Mouse (Mus musculus): ENCODE data around the gene Adck1. TPM values are rescaled to one million over a fixed set of nuclear protein-coding genes. Genes with fewer than 3 reads are reported as not detected.

Gene Adck1
- total RNA-seq, 1 experiment from 2014 or later, result 22.7 TPM

DNA sequence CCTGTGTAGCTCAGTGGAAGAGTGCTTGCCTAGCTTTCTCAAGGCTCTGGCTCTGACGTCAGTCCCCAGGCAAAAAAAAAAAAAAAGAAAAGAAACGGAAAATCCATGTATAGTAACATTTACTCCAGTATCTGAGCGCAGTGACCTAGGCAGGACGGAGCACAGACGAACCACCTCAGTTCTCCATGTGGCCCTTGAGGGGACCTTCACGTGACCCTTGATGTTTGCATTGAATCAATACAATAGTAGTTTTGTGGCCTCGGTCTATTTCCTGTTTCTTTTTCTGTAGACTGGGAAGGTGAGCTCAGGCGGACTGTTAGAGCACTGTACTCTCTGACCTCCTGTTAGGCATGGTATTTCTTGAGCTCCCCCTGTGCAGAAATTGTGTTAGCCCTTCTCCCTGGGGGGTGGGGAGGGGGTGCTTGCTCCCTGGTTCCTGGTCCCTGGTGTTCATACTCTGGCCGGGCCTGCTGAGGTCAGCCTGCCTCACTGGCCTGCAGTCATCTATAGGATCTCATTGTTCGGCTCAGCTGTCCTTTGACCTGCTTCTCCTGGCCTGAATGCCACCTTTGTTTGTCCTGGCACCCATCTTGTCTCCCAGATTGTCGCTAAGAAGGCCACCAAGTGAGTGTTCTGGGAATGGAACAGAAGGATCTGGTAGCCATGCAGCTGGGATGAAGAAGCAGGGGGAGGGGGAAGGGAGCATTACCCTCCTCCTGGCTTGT, 48.1 kb downstream of the Adck1 start:
- peak; percentile 54 to 70 for ATAC-seq (replicated peaks in 1 of 2; ENCODE audit: insufficient read depth in 1 of 2, low FRiP score in 2 of 2, low TSS enrichment in 1 of 2, low read depth in 1 of 2, poor library complexity in 2 of 2, severe bottlenecking in 2 of 2)

DNA sequence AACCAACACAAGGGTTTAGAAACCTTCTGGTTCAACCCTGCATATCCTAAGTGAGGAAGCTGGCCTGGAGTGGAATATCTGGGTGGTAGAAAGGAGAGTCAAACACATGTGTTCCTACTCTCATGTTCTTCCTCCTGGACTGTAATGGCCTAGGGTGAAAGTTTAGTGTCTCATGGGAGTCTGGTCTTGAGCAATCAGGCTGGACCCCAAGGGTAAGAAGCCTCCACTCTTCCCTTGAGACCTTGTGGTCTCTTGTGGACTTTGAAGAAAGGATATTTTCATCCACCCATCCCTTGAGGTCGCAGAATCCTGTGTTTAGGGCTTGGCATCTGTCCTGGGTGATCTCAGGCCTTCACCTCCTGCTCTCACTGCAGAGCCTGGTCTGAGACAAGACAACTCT, 52.9 kb downstream of the Adck1 start:
- ATAC-seq (replicated peaks in 1 of 2; ENCODE audit: insufficient read depth in 1 of 2, low FRiP score in 2 of 2, low TSS enrichment in 1 of 2, low read depth in 1 of 2, poor library complexity in 2 of 2, severe bottlenecking in 2 of 2), result no peak

DNA sequence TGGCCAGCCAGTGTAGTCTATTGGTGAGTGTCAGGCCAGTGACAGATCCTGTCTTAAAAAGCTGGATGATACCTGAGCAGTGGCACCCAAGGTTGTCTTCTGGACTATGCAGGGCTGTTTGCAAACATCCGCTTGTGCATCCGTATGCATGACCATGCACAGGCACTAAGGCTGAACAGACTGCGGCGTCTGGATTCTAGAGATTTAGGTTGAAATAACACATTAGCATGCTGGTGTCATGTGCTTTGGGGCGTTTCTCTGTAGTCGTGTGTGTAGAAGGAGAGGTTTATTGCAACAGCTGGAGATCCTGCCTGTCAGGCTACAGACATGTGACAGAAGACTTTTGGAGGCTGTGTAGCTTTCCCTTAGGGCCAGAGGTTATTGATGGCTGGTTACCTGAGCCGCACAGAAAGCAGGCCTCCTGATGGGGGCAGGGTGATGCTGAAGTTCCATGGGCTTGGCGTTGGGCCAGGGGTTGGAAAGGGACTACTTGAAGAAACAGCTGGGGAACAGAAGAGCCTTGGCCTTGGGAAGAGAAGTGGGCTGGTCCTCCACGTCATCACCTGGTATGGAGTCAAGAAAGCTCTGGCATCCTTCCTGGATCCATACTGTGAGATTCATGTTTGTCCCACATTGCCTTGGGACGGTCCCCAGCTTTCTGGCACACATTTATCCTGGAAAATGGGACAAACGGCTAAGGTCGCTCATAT, 59.7 kb downstream of the Adck1 start:
- ATAC-seq (replicated peaks in 1 of 2; ENCODE audit: insufficient read depth in 1 of 2, low FRiP score in 2 of 2, low TSS enrichment in 1 of 2, low read depth in 1 of 2, poor library complexity in 2 of 2, severe bottlenecking in 2 of 2), result no peak

GRCm38 (mm10) chr12:88426926-88427325, 66.6 kb downstream of the Adck1 start:
- ATAC-seq (replicated peaks in 1 of 2; ENCODE audit: insufficient read depth in 1 of 2, low FRiP score in 2 of 2, low TSS enrichment in 1 of 2, low read depth in 1 of 2, poor library complexity in 2 of 2, severe bottlenecking in 2 of 2), result no peak

- peak; percentile 96 to 97 for ATAC-seq (replicated peaks in 1 of 2; ENCODE audit: insufficient read depth in 1 of 2, low FRiP score in 2 of 2, low TSS enrichment in 1 of 2, low read depth in 1 of 2, poor library complexity in 2 of 2, severe bottlenecking in 2 of 2)
Observed at GRCm38 (mm10) chr12:88428735-88429134, 68.4 kb downstream of the Adck1 start.

GRCm38 (mm10) chr12:88432277-88432676, 71.9 kb downstream of the Adck1 start:
- ATAC-seq (replicated peaks in 1 of 2; ENCODE audit: insufficient read depth in 1 of 2, low FRiP score in 2 of 2, low TSS enrichment in 1 of 2, low read depth in 1 of 2, poor library complexity in 2 of 2, severe bottlenecking in 2 of 2), result no peak

DNA sequence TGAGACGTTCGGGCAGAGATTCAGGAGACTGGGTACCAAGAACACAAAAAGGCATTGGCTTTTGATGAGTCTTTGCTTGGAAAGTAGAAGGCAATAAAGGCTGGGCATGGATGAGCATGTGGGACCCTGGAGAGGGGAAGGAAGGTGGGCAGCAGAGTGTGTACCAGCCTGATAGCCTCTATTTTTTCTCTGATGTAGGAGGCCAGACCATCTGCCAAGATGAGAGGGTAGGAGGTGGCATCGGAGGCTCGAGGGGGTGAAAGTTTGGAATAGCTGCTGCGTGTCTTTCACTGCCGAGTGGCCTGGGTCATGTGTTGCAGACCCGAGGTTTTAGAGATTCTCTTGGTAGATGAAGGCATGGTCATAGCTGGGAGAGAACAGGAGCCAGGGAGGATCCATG, 72.8 kb downstream of the Adck1 start:
- no peak for ATAC-seq (replicated peaks in 1 of 2; ENCODE audit: insufficient read depth in 1 of 2, low FRiP score in 2 of 2, low TSS enrichment in 1 of 2, low read depth in 1 of 2, poor library complexity in 2 of 2, severe bottlenecking in 2 of 2)

- peak; percentile 67 to 85 for ATAC-seq (replicated peaks in 1 of 2; ENCODE audit: insufficient read depth in 1 of 2, low FRiP score in 2 of 2, low TSS enrichment in 1 of 2, low read depth in 1 of 2, poor library complexity in 2 of 2, severe bottlenecking in 2 of 2)
Observed at GRCm38 (mm10) chr12:88436962-88437750, 76.8 kb downstream of the Adck1 start.

- no peak for ATAC-seq (replicated peaks in 1 of 2; ENCODE audit: insufficient read depth in 1 of 2, low FRiP score in 2 of 2, low TSS enrichment in 1 of 2, low read depth in 1 of 2, poor library complexity in 2 of 2, severe bottlenecking in 2 of 2)
Observed at GRCm38 (mm10) chr12:88441922-88442809, 81.8 kb downstream of the Adck1 start.

DNA sequence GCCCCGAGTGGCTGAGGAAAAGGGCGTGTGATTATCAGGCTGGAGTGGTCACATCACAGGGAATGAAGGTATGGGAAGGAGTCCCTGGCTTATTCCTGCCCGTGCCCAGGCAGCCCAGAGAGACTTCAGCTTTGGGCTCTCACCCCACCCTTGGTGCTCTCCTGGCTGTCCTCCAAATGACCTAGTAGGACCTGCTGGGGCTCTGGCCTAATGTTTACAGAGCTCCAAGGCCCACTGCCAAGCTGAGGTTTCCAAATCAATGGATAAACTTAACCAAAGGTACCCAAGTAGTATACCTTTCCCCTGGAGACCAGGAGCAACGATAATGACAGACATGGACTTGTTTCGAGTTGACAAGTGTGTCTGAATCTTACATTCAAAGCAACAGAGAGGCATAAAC, 83.7 kb downstream of the Adck1 start:
- ATAC-seq (replicated peaks in 1 of 2; ENCODE audit: insufficient read depth in 1 of 2, low FRiP score in 2 of 2, low TSS enrichment in 1 of 2, low read depth in 1 of 2, poor library complexity in 2 of 2, severe bottlenecking in 2 of 2), result no peak

GRCm38 (mm10) chr12:88445471-88445870, 85.1 kb downstream of the Adck1 start:
- ATAC-seq (replicated peaks in 1 of 2; ENCODE audit: insufficient read depth in 1 of 2, low FRiP score in 2 of 2, low TSS enrichment in 1 of 2, low read depth in 1 of 2, poor library complexity in 2 of 2, severe bottlenecking in 2 of 2), result no peak

- no peak for ATAC-seq (replicated peaks in 1 of 2; ENCODE audit: insufficient read depth in 1 of 2, low FRiP score in 2 of 2, low TSS enrichment in 1 of 2, low read depth in 1 of 2, poor library complexity in 2 of 2, severe bottlenecking in 2 of 2)
Observed at GRCm38 (mm10) chr12:88450658-88451563, 90.6 kb downstream of the Adck1 start.

DNA sequence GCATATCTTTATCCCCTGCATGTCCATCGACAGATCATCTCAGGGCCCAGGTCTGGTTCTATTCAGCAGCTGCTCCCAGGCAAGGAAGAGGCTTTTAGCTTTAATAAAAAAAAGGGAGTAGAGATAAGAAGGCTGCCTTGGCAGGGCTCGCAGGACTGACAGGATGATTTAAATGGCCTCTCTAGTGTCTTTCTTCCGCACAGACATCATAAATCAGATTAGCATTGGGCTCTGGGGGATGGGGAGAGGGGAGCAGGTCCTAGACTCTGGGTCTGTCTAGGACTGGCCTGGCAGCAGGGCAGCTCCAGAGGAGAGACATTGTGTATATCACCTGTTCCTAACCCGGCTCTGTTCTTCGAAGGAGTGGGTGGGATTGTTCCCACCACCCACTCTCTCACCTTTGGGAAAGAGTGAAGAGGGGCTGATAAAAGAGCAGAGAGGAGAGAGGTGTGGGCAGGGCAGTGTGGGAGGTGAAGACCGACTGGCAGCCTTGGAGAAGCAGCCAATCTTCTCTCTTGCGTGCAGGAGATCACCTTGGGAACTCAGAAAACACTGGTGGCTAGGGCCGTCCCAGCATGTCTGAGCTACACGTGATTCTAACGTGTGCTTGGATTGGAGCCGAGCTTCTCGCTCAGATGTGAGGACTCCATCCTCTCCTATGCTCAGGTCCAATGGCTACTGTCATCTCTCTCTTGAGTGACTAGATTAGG, 94.5 kb downstream of the Adck1 start:
- ATAC-seq (replicated peaks in 1 of 2; ENCODE audit: insufficient read depth in 1 of 2, low FRiP score in 2 of 2, low TSS enrichment in 1 of 2, low read depth in 1 of 2, poor library complexity in 2 of 2, severe bottlenecking in 2 of 2), result no peak

- no peak for ATAC-seq (replicated peaks in 1 of 2; ENCODE audit: insufficient read depth in 1 of 2, low FRiP score in 2 of 2, low TSS enrichment in 1 of 2, low read depth in 1 of 2, poor library complexity in 2 of 2, severe bottlenecking in 2 of 2)
Observed at GRCm38 (mm10) chr12:88457021-88457420, 96.7 kb downstream of the Adck1 start.

GRCm38 (mm10) chr12:88458936-88459335, 98.6 kb downstream of the Adck1 start:
- ATAC-seq (replicated peaks in 1 of 2; ENCODE audit: insufficient read depth in 1 of 2, low FRiP score in 2 of 2, low TSS enrichment in 1 of 2, low read depth in 1 of 2, poor library complexity in 2 of 2, severe bottlenecking in 2 of 2), result no peak

DNA sequence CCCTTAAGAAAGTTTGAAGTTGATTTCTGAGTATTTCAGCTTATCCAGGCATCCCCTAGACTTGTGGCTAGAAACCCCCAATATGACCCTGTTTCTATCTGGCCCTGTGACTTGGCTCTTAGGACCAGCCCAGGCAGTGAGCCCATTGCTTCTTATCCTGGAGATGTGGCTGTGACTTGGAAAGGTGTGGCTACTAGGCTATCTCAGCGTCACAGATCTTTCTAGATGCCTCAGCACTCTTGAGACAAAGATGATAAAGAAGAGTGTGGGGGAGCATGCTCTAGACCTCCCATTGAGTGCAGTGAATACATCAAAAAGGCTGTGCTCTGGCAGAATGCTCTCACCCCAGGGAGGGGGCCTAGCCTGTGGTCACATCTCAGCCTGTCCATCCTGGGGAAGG, 99.1 kb downstream of the Adck1 start:
- ATAC-seq (replicated peaks in 1 of 2; ENCODE audit: insufficient read depth in 1 of 2, low FRiP score in 2 of 2, low TSS enrichment in 1 of 2, low read depth in 1 of 2, poor library complexity in 2 of 2, severe bottlenecking in 2 of 2), result no peak
